Mouse (Mus musculus) stomach, postnatal 0 days (tissue): ENCODE measurements around the gene Slc25a30. TPM values are rescaled to one million over a fixed set of nuclear protein-coding genes. Genes with fewer than 3 reads are reported as not detected.
A peak's percentile ranks its signal among the peaks of the same experiment; 100 is the strongest.
"Not testable (repeated sequence)": the region's sequence is repeated elsewhere in the genome, so short reads cannot be mapped to it uniquely, and the experiment has no call there.

ENCODE experiments used
- ATAC-seq: fragments of 200-750 bp; cut with Nextera tagmentation; 2 replicates; pipeline ENCODE4 v1.8.0; 2017; ENCODE audit not compliant: low FRiP score, low TSS enrichment
- DNase-seq: peaks from one replicate; pipeline ENCODE4 v3.0.0-alpha.2; 2016; ENCODE audit warnings: low spot score
- H3K27ac ChIP-seq: fragments of 300-500 bp; sonication (generic); replicated peaks from 2 replicates; pipeline ENCODE4 v1.5.1; 2014; ENCODE audit warnings: mild to moderate bottlenecking, control low read depth
- H3K27me3 ChIP-seq: fragments of 300-500 bp; sonication (generic); 2 replicates; pipeline ENCODE4 v1.6.1; 2014; ENCODE audit warnings: low read length; ENCODE audit not compliant: control insufficient read depth, insufficient read depth
- H3K36me3 ChIP-seq: fragments of 300-500 bp; sonication (generic); 2 replicates; pipeline ENCODE4 v1.6.1; 2014; ENCODE audit warnings: low read length, mixed read lengths; ENCODE audit not compliant: control insufficient read depth, insufficient read depth
- H3K4me1 ChIP-seq: fragments of 300-500 bp; sonication (generic); replicated peaks from 2 replicates; pipeline ENCODE4 v1.6.1; 2014; ENCODE audit warnings: antibody characterized with exemption; ENCODE audit not compliant: control insufficient read depth, insufficient read depth
- H3K4me2 ChIP-seq: fragments of 300-500 bp; sonication (generic); replicated peaks from 2 replicates; pipeline ENCODE4 v1.6.1; 2014; ENCODE audit warnings: low read depth, mild to moderate bottlenecking, control low read depth, moderate library complexity
- H3K4me3 ChIP-seq: fragments of 300-500 bp; sonication (generic); 2 replicates; pipeline ENCODE4 v1.5.1; 2014; ENCODE audit warnings: low read depth, low read length, control low read depth
- H3K9ac ChIP-seq: fragments of 300-500 bp; sonication (generic); 2 replicates; pipeline ENCODE4 v1.6.1; 2014; ENCODE audit warnings: mild to moderate bottlenecking, low read length, control low read depth, mixed read lengths
- H3K9me3 ChIP-seq: fragments of 300-500 bp; sonication (generic); 2 replicates; pipeline ENCODE4 v1.6.1; 2016; ENCODE audit warnings: low read length; ENCODE audit not compliant: control insufficient read depth
- CTCF ChIP-seq: IDR thresholded peaks from 2 replicates; pipeline ENCODE4 v1.5.1; 2016; ENCODE audit warnings: antibody characterized with exemption, low read depth, mild to moderate bottlenecking, moderate library complexity
- EP300 ChIP-seq: optimal IDR thresholded peaks from 2 replicates; pipeline ENCODE3; 2016; ENCODE audit warnings: antibody characterized with exemption
- WGBS: fragments of 180-500 bp; shearing (Covaris S2); extraction: QIAGEN DNeasy Blood & Tissue Kit; methylation state at CpG from one replicate; pipeline ENCODE4 v1.1.7; 2014; 5-methylcytosine and 5-hydroxymethylcytosine counted together
- polyA plus RNA-seq: library from polyadenylated mRNA; unstranded; fragments of >200 nt; fragmentation: Nextera tagmentation; extraction: Ambion mirVana; gene quantifications from 2 replicates; pipeline ENCODE4 v1.2.1, GENCODE M21; 2015

Gene Slc25a30
- polyA plus RNA-seq, 1 experiment from 2014 or later: 1.3 TPM

GRCm38 (mm10) chr14:75832982-75833381, 46.1 kb upstream of the Slc25a30 start:
- no peaks in the 10 kb centered on the region for H3K36me3 ChIP-seq
- TF ChIP-seq EP300: no peak
- no peaks in the 10 kb centered on the region for H3K9me3 ChIP-seq
- H3K27me3 ChIP-seq: no peaks in the 10 kb centered on the region
- H3K9ac ChIP-seq: 0 out of 2 replicates have a peak overlapping the region, but pooled peaks have one; percentile 36
- no peak for ATAC-seq
- H3K27ac ChIP-seq: peak overlapping the region; percentile 94; the same call in 1 of the 2 replicates
- H3K4me1 ChIP-seq: peaks cover 13% of the 10 kb centered on the region
- DNase-seq: peak; percentile 35
- 22% methylated on average over 4 of the region's 4 CpGs for WGBS
- H3K4me3 ChIP-seq: peak overlapping the region; percentile 46; the same call in 1 of the 2 replicates
- peak overlapping the region; percentile 77 for H3K4me2 ChIP-seq

- 63% methylated on average over 2 of the region's 2 CpGs for WGBS
- no peaks in the 10 kb centered on the region for H3K9me3 ChIP-seq
- peak; percentile 64 for DNase-seq
- peak; percentile 68 for ATAC-seq
- no peak overlapping the region for H3K9ac ChIP-seq
- no peak overlapping the region for H3K27ac ChIP-seq
- no peaks in the 10 kb centered on the region for H3K27me3 ChIP-seq
- peaks cover 13% of the 10 kb centered on the region for H3K4me1 ChIP-seq
- TF ChIP-seq EP300 (no peak), CTCF (no peak)
- no peaks in the 10 kb centered on the region for H3K36me3 ChIP-seq
- H3K4me3 ChIP-seq: no peak overlapping the region
- no peak overlapping the region for H3K4me2 ChIP-seq
Observed at GRCm38 (mm10) chr14:75832031-75832430, 45.2 kb upstream of the Slc25a30 start.

GRCm38 (mm10) chr14:75829817-75830216, 43.0 kb upstream of the Slc25a30 start:
- not testable (repeated sequence) for H3K27ac ChIP-seq

GRCm38 (mm10) chr14:75828866-75829806, 42.3 kb upstream of the Slc25a30 start:
- peak overlapping the region; percentile 54 for H3K4me2 ChIP-seq
- DNase-seq (peak; percentile 89), ATAC-seq (peak; percentile 31; the same call in 1 of the 2 replicates)
- no peaks in the 10 kb centered on the region for H3K36me3 ChIP-seq
- WGBS: 4% methylated on average over 32 of the region's 32 CpGs
- H3K9ac ChIP-seq: 0 out of 2 replicates have a peak overlapping the region, but pooled peaks have one; percentile 32
- H3K4me3 ChIP-seq: peak overlapping the region; percentile 23
- H3K9me3 ChIP-seq: no peaks in the 10 kb centered on the region
- no peaks in the 10 kb centered on the region for H3K27me3 ChIP-seq
- no peak for TF ChIP-seq EP300
- peak; percentile 95 for TF ChIP-seq CTCF
- no peak overlapping the region for H3K27ac ChIP-seq
- peaks cover 10% of the 10 kb centered on the region for H3K4me1 ChIP-seq

More at GRCm38 (mm10) chr14:75829817-75830216, 43.0 kb upstream of the Slc25a30 start:
- Histone ChIP-seq H3K4me1 (peaks cover 10% of the 10 kb centered on the region), H3K4me2 (0 out of 2 replicates have a peak overlapping the region, but pooled peaks have one; percentile 54)
- not testable (repeated sequence) for H3K27me3 ChIP-seq, ATAC-seq, H3K9me3 ChIP-seq, H3K9ac ChIP-seq, DNase-seq, H3K4me3 ChIP-seq, H3K36me3 ChIP-seq
- WGBS: 53% methylated on average over 14 of the region's 14 CpGs

GRCm38 (mm10) chr14:75828221-75828620, 41.4 kb upstream of the Slc25a30 start:
- DNase-seq (peak; percentile 42), ATAC-seq (no peak)
- Histone ChIP-seq H3K9me3 (no peaks in the 10 kb centered on the region), H3K4me2 (peak overlapping the region; percentile 54; the same call in 1 of the 2 replicates), H3K36me3 (no peaks in the 10 kb centered on the region), H3K4me3 (no peak overlapping the region), H3K4me1 (peaks cover 5% of the 10 kb centered on the region; the same call in 1 of the 2 replicates), H3K9ac (no peak overlapping the region), H3K27ac (no peak overlapping the region), H3K27me3 (no peaks in the 10 kb centered on the region)
- 28% methylated on average over 11 of the region's 11 CpGs for WGBS
- TF ChIP-seq EP300 (no peak), CTCF (no peak)
